Mouse (Mus musculus): ENCODE results near the gene Krt17. TPM values are rescaled to one million over a fixed set of nuclear protein-coding genes. Genes with fewer than 3 reads are reported as not detected.

The Krt17 gene
- total and polyA plus RNA-seq, 3 experiments, result not detected

DNA sequence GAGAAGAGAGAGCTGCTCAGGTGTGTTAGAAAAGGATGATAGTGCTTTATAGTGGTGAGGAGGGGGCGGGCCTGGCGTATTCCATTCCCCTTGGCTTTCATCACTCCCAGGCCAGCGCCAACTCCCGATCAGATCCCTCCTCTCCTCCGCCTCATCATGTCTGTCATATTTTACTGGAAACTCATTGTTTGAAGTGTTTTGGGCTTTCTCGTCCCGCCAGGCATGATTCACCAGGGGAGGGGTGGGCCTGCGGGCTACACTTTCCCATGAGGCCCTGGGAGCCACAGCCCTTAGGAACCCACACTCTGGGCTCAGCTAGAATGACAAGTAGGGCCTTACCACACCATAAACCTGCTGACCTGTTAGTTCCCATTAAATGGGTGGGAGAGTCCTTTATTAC, 53.3 kb downstream of the Krt17 start, which contains the start of gene Krt14:
Gene Krt14, minus strand, starts transcription at position 51 of the 400 bp plus-strand sequence.
- Histone ChIP-seq H3K27ac (ENCODE audit: control insufficient read depth, low read depth, low read length) (no peak within 1 kb of the TSS), H3K79me2 (ENCODE audit: control insufficient read depth, insufficient read depth, low read length, poor library complexity) (no peaks in the 10 kb centered on the region), H3K4me1 (ENCODE audit: control insufficient read depth in 1 of 2, insufficient read depth in 2 of 2, low read length in 2 of 2) (no peaks in the 10 kb centered on the region), H3K27me3 (ENCODE audit: control insufficient read depth in 1 of 2, insufficient read depth in 2 of 2, low read length in 2 of 2) (no peaks in the 10 kb centered on the region), H3K9me3 (replicated peaks; ENCODE audit: insufficient read depth, low read length) (no peaks in the 10 kb centered on the region), H3K9ac (ENCODE audit: control insufficient read depth, low read depth, low read length, poor library complexity, severe bottlenecking) (no peak within 1 kb of the TSS), H3K4me3 (ENCODE audit: control insufficient read depth in 1 of 2, insufficient read depth in 1 of 2, low read depth in 2 of 2, low read length in 2 of 2) (no peak within 1 kb of the TSS), H3K36me3 (ENCODE audit: control insufficient read depth in 1 of 2, insufficient read depth in 2 of 2, low read length in 2 of 2) (no peaks in the 10 kb centered on the region)
- TF ChIP-seq UBTF (IDR thresholded peaks at IDR 0.05; ENCODE audit: borderline replicate concordance, insufficient read depth, low read depth, low read length) (no peak), ZNF384 (IDR thresholded peaks at IDR 0.05; ENCODE audit: low read depth, low read length) (no peak), GABPA (IDR thresholded peaks at IDR 0.05; ENCODE audit: low read depth, low read length) (no peak), ZKSCAN1 (IDR thresholded peaks at IDR 0.05; ENCODE audit: low read depth, low read length) (no peak), E2F4 (IDR thresholded peaks at IDR 0.05; ENCODE audit: borderline replicate concordance, low read depth, low read length) (no peak), USF2 (IDR thresholded peaks at IDR 0.05; ENCODE audit: borderline replicate concordance in 1 of 2, insufficient read depth in 1 of 2, low read depth in 1 of 2, low read length in 2 of 2) (no peak), POLR2AphosphoS5 (IDR thresholded peaks at IDR 0.05; ENCODE audit: borderline replicate concordance, low read depth, low read length) (no peak), CTCF (IDR thresholded peaks at IDR 0.05 in 2 of 3, conservative IDR thresholded peaks at IDR 0.05 in 1 of 3; ENCODE audit: control insufficient read depth in 1 of 3, insufficient read depth in 1 of 3, low read depth in 2 of 3, low read length in 3 of 3, poor library complexity in 1 of 3, severe bottlenecking in 1 of 3) (no peak), HCFC1 (IDR thresholded peaks at IDR 0.05; ENCODE audit: low read depth, low read length) (no peak), KAT2A (conservative IDR thresholded peaks at IDR 0.05; ENCODE audit: low read depth, low read length) (no peak), USF1 (IDR thresholded peaks at IDR 0.05; ENCODE audit: low read depth, low read length) (no peak), MYC (IDR thresholded peaks at IDR 0.05; ENCODE audit: low read depth, low read length) (no peak)
- no peak for DNase-seq (ENCODE audit: low read depth, low spot score)

Other genes with a start within 250 kb of the Krt17 start
- not detected in 2 replicates for gene Krt33a, start 244.8 kb downstream of the Krt17 start, total RNA-seq (2012; rRNA removed)
- gene Krt33a, start 244.8 kb downstream of the Krt17 start, polyA plus RNA-seq (2012; ENCODE audit: insufficient read depth in 1 of 2, insufficient read length in 2 of 2, low read depth in 1 of 2, low replicate concordance in 2 of 2, missing spikeins in 1 of 2), result not detected
- not detected in 2 replicates for gene Krt33b, start 231.2 kb downstream of the Krt17 start, total RNA-seq (2012; rRNA removed)
- gene Krt33b, start 231.2 kb downstream of the Krt17 start, polyA plus RNA-seq (2012; ENCODE audit: insufficient read depth in 1 of 2, insufficient read length in 2 of 2, low read depth in 1 of 2, low replicate concordance in 2 of 2, missing spikeins in 1 of 2), result not detected
- not detected in 2 replicates for gene Krt34, start 219.5 kb downstream of the Krt17 start, total RNA-seq (2012; rRNA removed)
- not detected for gene Krt34, start 219.5 kb downstream of the Krt17 start, polyA plus RNA-seq (2012; ENCODE audit: insufficient read depth in 1 of 2, insufficient read length in 2 of 2, low read depth in 1 of 2, low replicate concordance in 2 of 2, missing spikeins in 1 of 2)
- gene Krt31, start 210.5 kb downstream of the Krt17 start, total RNA-seq (2012; rRNA removed), result not detected in 2 replicates
- not detected for gene Krt31, start 210.5 kb downstream of the Krt17 start, polyA plus RNA-seq (2012; ENCODE audit: insufficient read depth in 1 of 2, insufficient read length in 2 of 2, low read depth in 1 of 2, low replicate concordance in 2 of 2, missing spikeins in 1 of 2)
- gene Krt32, start 172.8 kb downstream of the Krt17 start, total RNA-seq (2012; rRNA removed), result not detected in 2 replicates
- not detected for gene Krt32, start 172.8 kb downstream of the Krt17 start, polyA plus RNA-seq (2012; ENCODE audit: insufficient read depth in 1 of 2, insufficient read length in 2 of 2, low read depth in 1 of 2, low replicate concordance in 2 of 2, missing spikeins in 1 of 2)
- not detected in 2 replicates for gene Krt35, start 164.8 kb downstream of the Krt17 start, total RNA-seq (2012; rRNA removed)
- not detected for gene Krt35, start 164.8 kb downstream of the Krt17 start, polyA plus RNA-seq (2012; ENCODE audit: insufficient read depth in 1 of 2, insufficient read length in 2 of 2, low read depth in 1 of 2, low replicate concordance in 2 of 2, missing spikeins in 1 of 2)
- gene Krt36, start 155.4 kb downstream of the Krt17 start, total RNA-seq (2012; rRNA removed), result not detected in 2 replicates
- not detected for gene Krt36, start 155.4 kb downstream of the Krt17 start, polyA plus RNA-seq (2012; ENCODE audit: insufficient read depth in 1 of 2, insufficient read length in 2 of 2, low read depth in 1 of 2, low replicate concordance in 2 of 2, missing spikeins in 1 of 2)
- gene Krt13, start 139.5 kb downstream of the Krt17 start, total RNA-seq (2012; rRNA removed), result not detected in 2 replicates
- not detected for gene Krt13, start 139.5 kb downstream of the Krt17 start, polyA plus RNA-seq (2012; ENCODE audit: insufficient read depth in 1 of 2, insufficient read length in 2 of 2, low read depth in 1 of 2, low replicate concordance in 2 of 2, missing spikeins in 1 of 2)
- gene Krt15, start 125.1 kb downstream of the Krt17 start, total RNA-seq (2012; rRNA removed), result not detected in 2 replicates
- not detected for gene Krt15, start 125.1 kb downstream of the Krt17 start, polyA plus RNA-seq (2012; ENCODE audit: insufficient read depth in 1 of 2, insufficient read length in 2 of 2, low read depth in 1 of 2, low replicate concordance in 2 of 2, missing spikeins in 1 of 2)
- not detected in 2 replicates for gene Krt19, start 112.4 kb downstream of the Krt17 start, total RNA-seq (2012; rRNA removed)
- not detected for gene Krt19, start 112.4 kb downstream of the Krt17 start, polyA plus RNA-seq (2012; ENCODE audit: insufficient read depth in 1 of 2, insufficient read length in 2 of 2, low read depth in 1 of 2, low replicate concordance in 2 of 2, missing spikeins in 1 of 2)
- gene Krt9, start 67.8 kb downstream of the Krt17 start, total RNA-seq (2012; rRNA removed), result not detected in 2 replicates
- not detected for gene Krt9, start 67.8 kb downstream of the Krt17 start, polyA plus RNA-seq (2012; ENCODE audit: insufficient read depth in 1 of 2, insufficient read length in 2 of 2, low read depth in 1 of 2, low replicate concordance in 2 of 2, missing spikeins in 1 of 2)
- gene Krt14, start 53.5 kb downstream of the Krt17 start, total RNA-seq (2012; rRNA removed), result not detected in 2 replicates
- not detected for gene Krt14, start 53.5 kb downstream of the Krt17 start, polyA plus RNA-seq (2012; ENCODE audit: insufficient read depth in 1 of 2, insufficient read length in 2 of 2, low read depth in 1 of 2, low replicate concordance in 2 of 2, missing spikeins in 1 of 2)
- not detected in 2 replicates for gene Krt16, start 12.1 kb downstream of the Krt17 start, total RNA-seq (2012; rRNA removed)
- gene Krt16, start 12.1 kb downstream of the Krt17 start, polyA plus RNA-seq (2012; ENCODE audit: insufficient read depth in 1 of 2, insufficient read length in 2 of 2, low read depth in 1 of 2, low replicate concordance in 2 of 2, missing spikeins in 1 of 2), result not detected
- not detected in 2 replicates for gene Krt42, start 8.8 kb upstream of the Krt17 start, total RNA-seq (2012; rRNA removed)
- gene Krt42, start 8.8 kb upstream of the Krt17 start, polyA plus RNA-seq (2012; ENCODE audit: insufficient read depth in 1 of 2, insufficient read length in 2 of 2, low read depth in 1 of 2, low replicate concordance in 2 of 2, missing spikeins in 1 of 2), result not detected
- gene Eif1, start 58.9 kb upstream of the Krt17 start, total RNA-seq (2012; rRNA removed), result 320 and 383 TPM in 2 replicates
- 100 to 1,000 TPM; 289 to 926 TPM for gene Eif1, start 58.9 kb upstream of the Krt17 start, polyA plus RNA-seq (2012; ENCODE audit: insufficient read depth in 1 of 2, insufficient read length in 2 of 2, low read depth in 1 of 2, low replicate concordance in 2 of 2, missing spikeins in 1 of 2)
- gene Gast, start 73.4 kb upstream of the Krt17 start, total RNA-seq (2012; rRNA removed), result not detected in 2 replicates
- gene Gast, start 73.4 kb upstream of the Krt17 start, polyA plus RNA-seq (2012; ENCODE audit: insufficient read depth in 1 of 2, insufficient read length in 2 of 2, low read depth in 1 of 2, low replicate concordance in 2 of 2, missing spikeins in 1 of 2), result not detected
- 6.6 and 10.9 TPM in 2 replicates for gene Hap1, start 95.1 kb upstream of the Krt17 start, total RNA-seq (2012; rRNA removed)
- 10 to 100 TPM in 1 of 2 experiments, not detected in 1; 34.8 TPM for gene Hap1, start 95.1 kb upstream of the Krt17 start, polyA plus RNA-seq (2012; ENCODE audit: insufficient read depth in 1 of 2, insufficient read length in 2 of 2, low read depth in 1 of 2, low replicate concordance in 2 of 2, missing spikeins in 1 of 2)
- 1.0 and 1.4 TPM in 2 replicates for gene Jup, start 136.7 kb upstream of the Krt17 start, total RNA-seq (2012; rRNA removed)
- 1 to 10 TPM in 1 of 2 experiments, not detected in 1; 8.5 TPM for gene Jup, start 136.7 kb upstream of the Krt17 start, polyA plus RNA-seq (2012; ENCODE audit: insufficient read depth in 1 of 2, insufficient read length in 2 of 2, low read depth in 1 of 2, low replicate concordance in 2 of 2, missing spikeins in 1 of 2)
- gene P3h4, start 153.8 kb upstream of the Krt17 start, total RNA-seq (2012; rRNA removed), result not detected in 2 replicates
- gene P3h4, start 153.8 kb upstream of the Krt17 start, polyA plus RNA-seq (2012; ENCODE audit: insufficient read depth in 1 of 2, insufficient read length in 2 of 2, low read depth in 1 of 2, low replicate concordance in 2 of 2, missing spikeins in 1 of 2), result under 1 TPM in 1 of 2 experiments, not detected in 1; 0.88 TPM
- 0.19 TPM in 1 of 2 replicates, not detected in the other for gene Fkbp10, start 154.7 kb upstream of the Krt17 start, total RNA-seq (2012; rRNA removed)
- under 1 TPM in 1 of 2 experiments, not detected in 1; 0.28 TPM for gene Fkbp10, start 154.7 kb upstream of the Krt17 start, polyA plus RNA-seq (2012; ENCODE audit: insufficient read depth in 1 of 2, insufficient read length in 2 of 2, low read depth in 1 of 2, low replicate concordance in 2 of 2, missing spikeins in 1 of 2)
- 58.0 and 61.3 TPM in 2 replicates for gene Nt5c3b, start 180.8 kb upstream of the Krt17 start, total RNA-seq (2012; rRNA removed)
- gene Nt5c3b, start 180.8 kb upstream of the Krt17 start, polyA plus RNA-seq (2012; ENCODE audit: insufficient read depth in 1 of 2, insufficient read length in 2 of 2, low read depth in 1 of 2, low replicate concordance in 2 of 2, missing spikeins in 1 of 2), result 100 to 1,000 TPM in 1 of 2 experiments, 10 to 100 TPM in 1; 79.2 to 287 TPM
- gene Klhl10, start 180.9 kb upstream of the Krt17 start, total RNA-seq (2012; rRNA removed), result 0.56 and 0.65 TPM in 2 replicates
- under 1 TPM in 1 of 2 experiments, not detected in 1; 0.81 TPM for gene Klhl10, start 180.9 kb upstream of the Krt17 start, polyA plus RNA-seq (2012; ENCODE audit: insufficient read depth in 1 of 2, insufficient read length in 2 of 2, low read depth in 1 of 2, low replicate concordance in 2 of 2, missing spikeins in 1 of 2)
- 31.5 and 34.7 TPM in 2 replicates for gene Klhl11, start 211.7 kb upstream of the Krt17 start, total RNA-seq (2012; rRNA removed)
- 10 to 100 TPM in 1 of 2 experiments, not detected in 1; 11.5 TPM for gene Klhl11, start 211.7 kb upstream of the Krt17 start, polyA plus RNA-seq (2012; ENCODE audit: insufficient read depth in 1 of 2, insufficient read length in 2 of 2, low read depth in 1 of 2, low replicate concordance in 2 of 2, missing spikeins in 1 of 2)

Measured in MEL (cell line).